11 mouse cellular contexts compared by ENCODE assay signal in genomic region chr11:97810970-97811369, GRCm38 (mm10). TPM values are rescaled to one million over a fixed set of nuclear protein-coding genes. Genes with fewer than 3 reads are reported as not detected.
DNase-seq lines count a peak whose midpoint lies in the region; ATAC-seq and TF ChIP-seq lines count a peak whose summit lies in the region.
"Had no signal": no experiment of that assay in that cellular context is flagged by ENCODE, and none has a peak within 500 bp of the region (broad histone marks: within the 10 kb centered on the region; RNA-seq: fewer than 3 reads in every experiment).

No protein-coding gene starts in this region.

- H3K9me3 ChIP-seq in kidney, postnatal 0 days (replicated peaks; ENCODE audit: low read length): no peaks in the 10 kb centered on the region
- no peaks in the 10 kb centered on the region for H3K9me3 ChIP-seq in embryonic facial prominence, embryonic 14.5 days (ENCODE audit: control insufficient read depth, low read length)
- H3K9me3 ChIP-seq in hindbrain, embryonic 12.5 days (replicated peaks): no peaks in the 10 kb centered on the region
- H3K9me3 ChIP-seq in midbrain, embryonic 15.5 days: no peaks in the 10 kb centered on the region
- H3K9me3 ChIP-seq: G1E; limb, embryonic 13.5 days had no signal

- H3K36me3 ChIP-seq in kidney, postnatal 0 days (ENCODE audit: insufficient read depth, low read length): peaks cover 25% of the 10 kb centered on the region
- H3K36me3 ChIP-seq in embryonic facial prominence, embryonic 14.5 days (ENCODE audit: control insufficient read depth, insufficient read depth, low read length): peaks cover 46% of the 10 kb centered on the region
- H3K36me3 ChIP-seq in hindbrain, embryonic 12.5 days: peaks cover 48% of the 10 kb centered on the region
- H3K36me3 ChIP-seq in midbrain, embryonic 15.5 days (replicated peaks): peaks cover 19% of the 10 kb centered on the region

- H3K9ac ChIP-seq in kidney, postnatal 0 days (ENCODE audit: low read depth, low read length): no peak overlapping the region
- H3K9ac ChIP-seq in embryonic facial prominence, embryonic 14.5 days (ENCODE audit: low read depth, low read length): no peak overlapping the region
- no peak overlapping the region for H3K9ac ChIP-seq in hindbrain, embryonic 12.5 days
- H3K9ac ChIP-seq in midbrain, embryonic 15.5 days: no peak overlapping the region

- intact Hi-C loops in gastrocnemius, postnatal 14 days (cut with DNase I; ENCODE audit: low total_unique reads): no loop called here

- DNase-seq in kidney, postnatal 0 days (ENCODE audit: low spot score): no peak
- no peak for DNase-seq in kidney, postnatal 10 days
- DNase-seq in embryonic facial prominence, embryonic 14.5 days (ENCODE audit: low spot score): no peak
- DNase-seq in gastrocnemius, postnatal 14 days: no peak
- DNase-seq in layer of hippocampus, postnatal 10 days (ENCODE audit: low spot score in 2 of 2): no peak
- DNase-seq in layer of hippocampus, adult 11-12 months (ENCODE audit: low spot score): no peak

- H3K27me3 ChIP-seq in kidney, postnatal 0 days (ENCODE audit: insufficient read depth, low read length): no peaks in the 10 kb centered on the region
- no peaks in the 10 kb centered on the region for H3K27me3 ChIP-seq in embryonic facial prominence, embryonic 14.5 days (replicated peaks; ENCODE audit: control insufficient read depth, insufficient read depth, low read length)
- H3K27me3 ChIP-seq in hindbrain, embryonic 12.5 days: no peaks in the 10 kb centered on the region
- H3K27me3 ChIP-seq in midbrain, embryonic 15.5 days (replicated peaks): no peaks in the 10 kb centered on the region
- H3K27me3 ChIP-seq: limb, embryonic 13.5 days had no signal

- no peak for ATAC-seq in kidney, postnatal 0 days (replicated peaks; ENCODE audit: low FRiP score, low read depth)
- ATAC-seq in embryonic facial prominence, embryonic 14.5 days (ENCODE audit: low read depth): no peak
- ATAC-seq in hindbrain, embryonic 12.5 days (ENCODE audit: low FRiP score): no peak
- ATAC-seq in midbrain, embryonic 15.5 days (replicated peaks): no peak

- no peak overlapping the region for H3K4me3 ChIP-seq in kidney, postnatal 0 days (replicated peaks; ENCODE audit: low read depth, low read length)
- no peak overlapping the region for H3K4me3 ChIP-seq in embryonic facial prominence, embryonic 14.5 days (ENCODE audit: low read depth, low read length)
- H3K4me3 ChIP-seq in hindbrain, embryonic 12.5 days: no peak overlapping the region
- H3K4me3 ChIP-seq in midbrain, embryonic 15.5 days: no peak overlapping the region
- H3K4me3 ChIP-seq: limb, embryonic 13.5 days had no signal

- no peak overlapping the region for H3K4me2 ChIP-seq in kidney, postnatal 0 days (ENCODE audit: low read length)
- no peak overlapping the region for H3K4me2 ChIP-seq in embryonic facial prominence, embryonic 14.5 days (ENCODE audit: low read depth, low read length)
- H3K4me2 ChIP-seq in hindbrain, embryonic 12.5 days (replicated peaks): no peak overlapping the region; the same call in 1 of the 2 replicates
- no peak overlapping the region for H3K4me2 ChIP-seq in midbrain, embryonic 15.5 days
- H3K4me2 ChIP-seq: limb, embryonic 13.5 days had no signal

- WGBS in kidney, postnatal 0 days: 40% methylated on average over 3 of the region's 3 CpGs
- WGBS in embryonic facial prominence, embryonic 14.5 days: 26% methylated on average over 3 of the region's 3 CpGs
- WGBS in hindbrain, embryonic 12.5 days: 15% methylated on average over 3 of the region's 3 CpGs
- WGBS in midbrain, embryonic 15.5 days: 7% methylated on average over 3 of the region's 3 CpGs

- no peak for TF ChIP-seq CTCF in kidney, postnatal 0 days (IDR thresholded peaks at IDR 0.05; ENCODE audit: low read depth)

- peaks cover 76% of the 10 kb centered on the region for H3K4me1 ChIP-seq in kidney, postnatal 0 days (replicated peaks; ENCODE audit: insufficient read depth, low read length)
- peaks cover 69% of the 10 kb centered on the region for H3K4me1 ChIP-seq in embryonic facial prominence, embryonic 14.5 days (ENCODE audit: control insufficient read depth, insufficient read depth, low read length)
- H3K4me1 ChIP-seq in hindbrain, embryonic 12.5 days: peaks cover 83% of the 10 kb centered on the region
- peaks cover 88% of the 10 kb centered on the region for H3K4me1 ChIP-seq in midbrain, embryonic 15.5 days

- peak overlapping the region; percentile 84 for H3K27ac ChIP-seq in kidney, postnatal 0 days
- H3K27ac ChIP-seq in embryonic facial prominence, embryonic 14.5 days (replicated peaks; ENCODE audit: low read depth, low read length): 0 out of 2 replicates have a peak overlapping the region, but pooled peaks have one; percentile 15
- H3K27ac ChIP-seq in hindbrain, embryonic 12.5 days: peak overlapping the region; percentile 95; the same call in 1 of the 2 replicates
- peak overlapping the region; percentile 94 for H3K27ac ChIP-seq in midbrain, embryonic 15.5 days

RNA-seq across cellular contexts. Expression of gene Lasp1, which starts 12.2 kb away (rescaled TPM):
- polyA plus RNA-seq in kidney, postnatal 0 days (2015; fragmentation: Nextera tagmentation; extraction: Ambion mirVana): 87.7 and 96.4 TPM in 2 replicates
- 88.6 and 96.3 TPM in 2 replicates for polyA plus RNA-seq in embryonic facial prominence, embryonic 14.5 days (2014; fragmentation: Nextera tagmentation; extraction: Ambion mirVana)
- 111 and 120 TPM in 2 replicates for polyA plus RNA-seq in hindbrain, embryonic 12.5 days (2016; fragmentation: Nextera tagmentation; extraction: Ambion mirVana)
- polyA plus RNA-seq in midbrain, embryonic 15.5 days (2015; fragmentation: Nextera tagmentation; extraction: Ambion mirVana): 198 and 199 TPM in 2 replicates
- total RNA-seq in gastrocnemius, postnatal 14 days (2021): 10 to 100 TPM; 29.9 to 39.5 TPM
- total RNA-seq in layer of hippocampus, postnatal 10 days (2021): 100 to 1,000 TPM; 148 to 150 TPM

RNA-seq across cellular contexts. Expression of gene Rpl23, which starts 28.7 kb away (rescaled TPM):
- 716 and 863 TPM in 2 replicates for polyA plus RNA-seq in kidney, postnatal 0 days (2015; fragmentation: Nextera tagmentation; extraction: Ambion mirVana)
- polyA plus RNA-seq in embryonic facial prominence, embryonic 14.5 days (2014; fragmentation: Nextera tagmentation; extraction: Ambion mirVana): 712 and 810 TPM in 2 replicates
- polyA plus RNA-seq in hindbrain, embryonic 12.5 days (2016; fragmentation: Nextera tagmentation; extraction: Ambion mirVana): 347 and 376 TPM in 2 replicates
- 259 and 277 TPM in 2 replicates for polyA plus RNA-seq in midbrain, embryonic 15.5 days (2015; fragmentation: Nextera tagmentation; extraction: Ambion mirVana)
- 100 to 1,000 TPM; 607 to 676 TPM for total RNA-seq in gastrocnemius, postnatal 14 days (2021)
- 100 to 1,000 TPM; 458 to 501 TPM for total RNA-seq in layer of hippocampus, postnatal 10 days (2021)

RNA-seq across cellular contexts. Expression of gene B230217C12Rik, which starts 29.6 kb away (rescaled TPM):
- polyA plus RNA-seq in kidney, postnatal 0 days (2015; fragmentation: Nextera tagmentation; extraction: Ambion mirVana): 5.1 and 5.6 TPM in 2 replicates
- polyA plus RNA-seq in embryonic facial prominence, embryonic 14.5 days (2014; fragmentation: Nextera tagmentation; extraction: Ambion mirVana): 7.0 and 7.5 TPM in 2 replicates
- polyA plus RNA-seq in hindbrain, embryonic 12.5 days (2016; fragmentation: Nextera tagmentation; extraction: Ambion mirVana): 14.1 and 14.8 TPM in 2 replicates
- polyA plus RNA-seq in midbrain, embryonic 15.5 days (2015; fragmentation: Nextera tagmentation; extraction: Ambion mirVana): 33.3 and 33.8 TPM in 2 replicates
- 1 to 10 TPM in 1 of 2 experiments, under 1 TPM in 1; 0.84 to 1.5 TPM for total RNA-seq in gastrocnemius, postnatal 14 days (2021)
- total RNA-seq in layer of hippocampus, postnatal 10 days (2021): 10 to 100 TPM; 33.9 to 34.7 TPM
- polyA plus RNA-seq: G1E had no signal

RNA-seq across cellular contexts. Expression of gene 1700001P01Rik, which starts 35.3 kb away (rescaled TPM):
- not detected in 2 replicates for polyA plus RNA-seq in kidney, postnatal 0 days (2015; fragmentation: Nextera tagmentation; extraction: Ambion mirVana)
- polyA plus RNA-seq in embryonic facial prominence, embryonic 14.5 days (2014; fragmentation: Nextera tagmentation; extraction: Ambion mirVana): not detected in 2 replicates
- polyA plus RNA-seq in hindbrain, embryonic 12.5 days (2016; fragmentation: Nextera tagmentation; extraction: Ambion mirVana): 0.68 and 0.98 TPM in 2 replicates
- polyA plus RNA-seq in midbrain, embryonic 15.5 days (2015; fragmentation: Nextera tagmentation; extraction: Ambion mirVana): 0.50 and 1.1 TPM in 2 replicates
- total RNA-seq in gastrocnemius, postnatal 14 days (2021): not detected
- under 1 TPM; 0.58 to 0.85 TPM for total RNA-seq in layer of hippocampus, postnatal 10 days (2021)
- total RNA-seq: megakaryocyte, adult 5-6 weeks had no signal

RNA-seq across cellular contexts. Expression of gene Cwc25, which starts 44.6 kb away (rescaled TPM):
- 13.9 and 14.8 TPM in 2 replicates for polyA plus RNA-seq in kidney, postnatal 0 days (2015; fragmentation: Nextera tagmentation; extraction: Ambion mirVana)
- polyA plus RNA-seq in embryonic facial prominence, embryonic 14.5 days (2014; fragmentation: Nextera tagmentation; extraction: Ambion mirVana): 10.3 and 11.8 TPM in 2 replicates
- polyA plus RNA-seq in hindbrain, embryonic 12.5 days (2016; fragmentation: Nextera tagmentation; extraction: Ambion mirVana): 22.0 and 25.4 TPM in 2 replicates
- polyA plus RNA-seq in midbrain, embryonic 15.5 days (2015; fragmentation: Nextera tagmentation; extraction: Ambion mirVana): 16.2 and 17.6 TPM in 2 replicates
- 1 to 10 TPM; 6.0 to 6.7 TPM for total RNA-seq in gastrocnemius, postnatal 14 days (2021)
- total RNA-seq in layer of hippocampus, postnatal 10 days (2021): 10 to 100 TPM; 19.5 to 20.6 TPM

Comparison
In these comparisons a context has a peak if more than half of its experiments do, and no peak if none do; other contexts are left out.
1. H3K27ac ChIP-seq: peak in every context shown above with its lines; median percentile 95 in hindbrain, embryonic 12.5 days; 94 in midbrain, embryonic 15.5 days; 84 in kidney, postnatal 0 days; 15 in embryonic facial prominence, embryonic 14.5 days.